Mouse (Mus musculus) hematopoietic stem cell, adult 5-6 weeks (primary cell): ENCODE results near the gene Celsr1. TPM values are rescaled to one million over a fixed set of nuclear protein-coding genes. Genes with fewer than 3 reads are reported as not detected.
A peak's percentile ranks its signal among the peaks of the same experiment; 100 is the strongest.

Experiments used
- ATAC-seq, 2 experiments: fragments of 125-278 bp in 1 of 2; replicated peaks in 1 of 2; 2 replicates each; pipeline ENCODE4 v1.8.0; 2016 to 2017; ENCODE audit warnings: inconsistent platforms in 2 of 2, mild to moderate bottlenecking in 2 of 2, moderate number of reproducible peaks in 2 of 2, low read depth in 1 of 2, moderate TSS enrichment in 1 of 2; ENCODE audit not compliant: low FRiP score in 2 of 2, poor library complexity in 2 of 2, severe bottlenecking in 2 of 2, insufficient read depth in 1 of 2, low TSS enrichment in 1 of 2
- total RNA-seq: library from RNA; stranded (forward); fragments of 172-1452, 232-1000 nt; gene quantifications from 2 replicates; pipeline ENCODE4 v1.2.3, GENCODE M21; 2017

Celsr1 gene
- total RNA-seq, 1 experiment from 2014 or later, result 3.0 TPM

- ATAC-seq, result peak; percentile 19 to 34; a peak in 1 of 4 replicates
These were observed 17.6 kb downstream of the Celsr1 start for GRCm38 (mm10) chr15:86015860-86016541.

GRCm38 (mm10) chr15:86015026-86015425, 18.6 kb downstream of the Celsr1 start:
- ATAC-seq, result no peak

- ATAC-seq, result no peak
These were observed 19.9 kb downstream of the Celsr1 start for GRCm38 (mm10) chr15:86013656-86014055.

- ATAC-seq, result no peak
These were observed 20.4 kb downstream of the Celsr1 start for GRCm38 (mm10) chr15:86013130-86013529.

GRCm38 (mm10) chr15:86007690-86008121, 25.9 kb downstream of the Celsr1 start:
- ATAC-seq, result peak; percentile 86 to 89

- ATAC-seq, result no peak
These were observed 27.7 kb downstream of the Celsr1 start for GRCm38 (mm10) chr15:86005691-86006525.

- no peak for ATAC-seq
These were observed 29.5 kb downstream of the Celsr1 start for GRCm38 (mm10) chr15:86004048-86004447.

- ATAC-seq, result no peak
These were observed 32.8 kb downstream of the Celsr1 start for GRCm38 (mm10) chr15:86000706-86001292.

- no peak for ATAC-seq
These were observed 34.9 kb downstream of the Celsr1 start for GRCm38 (mm10) chr15:85998525-85999230.

- no peak for ATAC-seq
These were observed 37.4 kb downstream of the Celsr1 start for GRCm38 (mm10) chr15:85996031-85996765.

GRCm38 (mm10) chr15:85994906-85995608, 38.5 kb downstream of the Celsr1 start:
- ATAC-seq, result no peak

- ATAC-seq, result no peak
These were observed 39.5 kb downstream of the Celsr1 start for GRCm38 (mm10) chr15:85993931-85994583.

- no peak for ATAC-seq
These were observed 40.2 kb downstream of the Celsr1 start for GRCm38 (mm10) chr15:85993386-85993785.

GRCm38 (mm10) chr15:85992125-85992495, 41.5 kb downstream of the Celsr1 start:
- ATAC-seq, result no peak

- ATAC-seq, result no peak
These were observed 42.0 kb downstream of the Celsr1 start for GRCm38 (mm10) chr15:85991453-85992124.
